Mouse (Mus musculus) retina, postnatal 1 day (tissue): ENCODE results near the gene Cnih4.

ENCODE experiments used
- DNase-seq: peaks from one replicate; pipeline ENCODE4 v3.0.0-alpha.2; 2012

Gene Cnih4

DNA sequence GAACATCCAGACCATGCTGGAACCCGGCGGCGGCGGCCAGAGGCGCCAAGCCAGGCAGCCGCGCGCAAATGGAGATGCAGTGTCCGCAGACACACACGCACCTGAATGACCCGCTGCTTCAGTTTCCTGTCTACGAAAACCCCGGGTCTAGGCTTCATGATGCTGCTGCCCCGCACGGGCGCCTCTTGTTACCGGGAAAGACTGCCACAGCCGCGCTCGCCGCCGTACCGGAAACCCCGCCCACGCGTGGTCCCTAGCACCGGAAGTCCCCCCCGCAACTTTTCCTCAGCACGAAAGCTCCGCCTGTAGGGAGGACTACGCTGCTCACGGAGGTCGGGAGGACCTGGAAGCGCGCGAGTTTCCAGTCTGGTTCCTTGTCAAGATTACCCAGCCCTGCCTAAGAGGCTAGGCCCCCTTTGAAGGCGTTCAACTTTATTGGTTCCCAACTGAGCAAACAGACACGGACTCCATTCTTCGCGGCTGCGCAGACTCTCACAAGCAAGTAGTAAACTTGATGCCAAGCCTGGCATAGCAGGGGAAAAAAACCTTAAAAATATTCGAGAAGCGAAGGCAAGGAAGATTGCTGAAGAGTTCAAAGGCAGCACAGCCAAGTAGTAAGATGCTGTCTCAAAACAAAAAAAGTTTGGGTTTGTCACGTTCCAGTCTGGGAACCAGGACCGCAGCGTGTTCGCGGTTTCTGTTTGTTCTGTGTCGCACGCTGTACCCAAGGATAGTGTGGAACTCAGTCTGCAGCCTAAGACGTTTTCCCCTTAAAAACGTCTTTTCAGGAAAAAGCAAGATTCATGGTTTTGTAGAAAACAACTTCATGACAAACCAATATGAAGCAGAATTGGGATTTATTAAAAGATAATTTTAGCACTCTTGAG, at the start of gene Cnih4, which contains the start of gene Nvl:
Gene Cnih4, plus strand, starts transcription at position 744 of the 887 bp plus-strand sequence.
Gene Nvl, minus strand, starts transcription at position 255 of the 887 bp plus-strand sequence.
- peak; percentile 98 for DNase-seq

GRCm38 (mm10) chr1:181117112-181117511, 27.4 kb upstream of the Cnih4 start:
- no peak for DNase-seq

- no peak for DNase-seq
These were observed 20.3 kb upstream of the Cnih4 start for GRCm38 (mm10) chr1:181124145-181124544.

DNA sequence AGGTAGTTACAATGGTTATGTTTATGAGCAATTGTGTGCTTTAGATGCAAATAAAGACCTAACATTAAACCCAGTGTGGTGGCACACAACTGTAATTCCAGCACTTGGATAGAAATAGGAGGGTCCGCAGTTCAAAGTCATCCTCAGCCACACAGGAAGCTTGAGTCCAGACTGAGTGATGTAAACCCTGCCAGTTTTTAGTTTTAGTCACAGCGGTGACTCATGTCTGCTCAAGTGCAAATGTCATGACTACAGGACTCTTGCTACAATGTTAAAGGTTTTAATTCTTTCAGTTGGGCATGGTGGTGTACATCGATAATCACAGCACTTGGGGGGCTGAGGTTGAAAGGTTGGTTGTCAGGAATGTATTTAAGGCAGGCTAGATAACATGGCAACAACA, 18.6 kb upstream of the Cnih4 start:
- DNase-seq = no peak

DNA sequence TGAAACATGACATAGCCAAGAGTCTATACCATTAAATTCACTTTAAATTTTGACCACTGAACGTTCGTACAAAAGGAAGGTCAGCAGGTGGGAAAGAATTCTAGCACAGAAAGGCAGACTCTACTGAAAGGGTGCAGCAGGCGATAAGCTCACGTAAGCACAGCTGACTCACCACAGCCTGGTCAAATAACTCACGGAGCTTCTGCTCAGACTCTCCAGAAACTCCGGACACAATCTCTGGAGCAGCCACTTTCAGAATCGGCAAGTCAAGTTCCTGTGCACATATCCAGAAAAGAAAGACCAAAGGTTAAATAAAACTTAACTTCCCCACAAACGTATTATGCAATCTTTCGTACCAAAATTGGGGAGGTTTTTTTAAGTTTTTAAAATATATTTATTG, 17.7 kb upstream of the Cnih4 start:
- no peak for DNase-seq

DNA sequence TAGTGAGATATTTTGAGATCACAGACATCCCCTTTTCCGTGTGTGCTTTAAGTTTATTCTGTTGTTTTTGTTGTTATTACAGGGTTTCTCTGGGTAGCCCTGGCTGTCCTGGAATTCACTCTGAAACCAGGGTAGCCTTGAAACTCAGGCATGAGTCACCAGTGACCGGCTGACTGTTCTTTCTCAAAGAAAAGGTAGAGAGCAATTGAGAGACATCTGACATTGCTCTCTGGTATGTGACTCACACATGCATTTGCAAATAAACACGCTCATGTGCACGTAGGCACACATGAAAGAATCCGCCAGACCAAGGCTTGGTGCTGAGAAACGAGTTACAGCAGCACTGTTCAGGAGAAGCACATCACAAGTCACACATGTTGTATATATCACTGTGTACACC, 12.6 kb upstream of the Cnih4 start:
- DNase-seq = no peak

DNA sequence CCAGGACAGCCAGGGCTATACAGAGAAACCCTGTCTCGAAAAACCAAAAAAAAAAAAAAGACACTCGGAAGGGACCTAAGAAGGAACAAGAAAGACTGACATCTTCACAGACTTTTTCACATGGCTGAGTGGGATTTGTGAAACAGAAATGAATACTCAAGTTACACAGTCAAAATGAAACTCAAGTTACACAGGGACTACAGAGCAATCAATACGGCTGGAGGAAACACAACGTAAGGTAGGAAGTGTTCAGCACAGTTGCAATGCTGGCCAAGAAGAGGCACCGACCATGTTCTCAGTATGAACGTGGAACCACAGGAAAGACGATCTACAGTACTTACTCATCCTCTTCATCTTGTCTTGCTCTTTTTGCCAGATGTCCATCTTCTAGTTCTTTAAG, 5.8 kb upstream of the Cnih4 start:
- no peak for DNase-seq

DNA sequence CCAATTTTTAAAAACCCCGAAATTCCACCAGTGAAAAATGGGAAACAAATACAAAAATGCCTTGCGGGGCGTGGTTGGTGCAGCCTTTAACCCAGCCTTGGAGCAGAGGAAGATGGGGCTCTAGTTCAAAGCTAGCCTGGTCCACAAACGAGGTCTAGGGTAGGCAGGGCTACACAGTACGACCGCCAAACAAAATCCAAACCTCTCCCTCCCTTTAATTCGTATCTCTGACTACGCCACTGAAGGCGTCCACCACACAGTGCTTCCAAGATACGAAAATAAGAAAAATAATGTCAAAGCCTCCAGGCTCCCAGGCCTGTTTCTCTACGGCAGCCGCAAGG, 914 bp upstream of the Cnih4 start:
- DNase-seq = no peak

DNA sequence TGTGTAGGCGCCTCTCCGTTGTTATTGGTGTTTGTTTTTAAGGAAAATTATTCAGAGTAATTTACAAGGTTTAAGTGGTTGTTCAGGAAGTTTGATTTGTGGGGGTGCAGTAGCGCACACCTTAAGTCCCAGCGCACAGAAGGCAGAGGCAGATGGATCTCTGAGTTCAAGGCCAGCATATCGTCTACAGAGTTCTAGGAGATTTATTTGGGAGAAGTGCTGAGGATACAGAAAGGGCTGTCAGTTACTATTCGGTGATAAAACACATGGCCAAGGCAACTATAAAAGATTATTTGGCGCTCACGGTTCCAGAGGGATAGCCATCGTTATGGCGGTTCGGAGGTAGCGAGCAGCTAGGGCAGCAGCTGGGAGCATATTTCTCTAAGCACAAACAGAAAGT, 473 bp downstream of the Cnih4 start:
- no peak for DNase-seq

- no peak for DNase-seq
These were observed 1.7 kb downstream of the Cnih4 start for GRCm38 (mm10) chr1:181146187-181146586.

- DNase-seq = no peak
These were observed 4.0 kb downstream of the Cnih4 start for GRCm38 (mm10) chr1:181148540-181148939.

DNA sequence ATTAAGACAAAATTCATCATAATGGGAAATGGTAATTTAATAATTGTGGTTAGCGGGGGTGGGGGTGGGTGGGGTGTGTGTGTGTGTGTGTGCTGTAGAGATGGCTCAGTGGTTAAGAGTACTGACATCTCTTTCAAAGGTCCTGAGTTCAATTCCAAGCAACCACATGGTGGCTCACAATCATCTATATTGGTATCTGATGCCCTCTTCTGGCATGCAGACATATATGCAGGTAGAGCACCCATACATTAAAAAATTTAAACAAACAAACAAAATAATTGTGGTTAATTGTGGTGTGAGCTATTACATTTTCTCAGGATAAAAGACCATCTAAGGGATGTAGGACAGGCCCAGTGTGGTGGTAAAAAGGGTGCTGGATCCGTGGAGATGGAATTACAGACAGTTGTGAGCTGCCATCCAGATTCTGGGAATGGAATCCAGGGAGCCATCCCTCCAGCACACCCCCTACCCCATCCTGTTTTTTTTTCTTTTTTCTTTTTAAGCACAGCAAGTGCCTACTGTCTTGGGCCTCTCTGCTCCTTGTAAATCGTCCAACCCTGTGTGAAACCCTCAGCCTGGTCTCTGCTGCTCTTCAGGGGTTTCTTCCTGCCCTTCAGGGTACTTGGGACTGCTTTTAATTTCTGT, 5.0 kb downstream of the Cnih4 start:
- DNase-seq = no peak

DNA sequence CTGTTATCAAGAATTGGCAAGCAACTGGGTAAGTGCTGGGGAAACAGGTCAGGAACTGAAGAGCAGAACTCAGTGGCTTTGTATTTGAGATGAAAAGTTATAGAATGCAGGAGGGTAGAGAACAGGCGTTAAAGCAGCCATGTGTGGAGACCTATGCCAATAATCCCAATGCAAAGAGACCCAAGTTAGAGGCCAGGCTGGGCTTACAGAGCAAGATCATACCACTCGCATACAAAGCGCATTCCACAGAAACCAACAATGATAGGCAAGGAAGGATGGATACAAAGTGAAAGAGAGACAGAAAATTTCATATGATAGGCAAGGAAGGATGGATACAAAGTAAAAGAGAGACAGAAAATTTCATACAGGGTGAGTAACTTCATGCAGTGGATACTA, 5.9 kb downstream of the Cnih4 start:
- no peak for DNase-seq

- peak; percentile 94 for DNase-seq
These were observed 6.5 kb downstream of the Cnih4 start for GRCm38 (mm10) chr1:181150827-181151534.

GRCm38 (mm10) chr1:181151541-181151940, 7.0 kb downstream of the Cnih4 start:
- no peak for DNase-seq

DNA sequence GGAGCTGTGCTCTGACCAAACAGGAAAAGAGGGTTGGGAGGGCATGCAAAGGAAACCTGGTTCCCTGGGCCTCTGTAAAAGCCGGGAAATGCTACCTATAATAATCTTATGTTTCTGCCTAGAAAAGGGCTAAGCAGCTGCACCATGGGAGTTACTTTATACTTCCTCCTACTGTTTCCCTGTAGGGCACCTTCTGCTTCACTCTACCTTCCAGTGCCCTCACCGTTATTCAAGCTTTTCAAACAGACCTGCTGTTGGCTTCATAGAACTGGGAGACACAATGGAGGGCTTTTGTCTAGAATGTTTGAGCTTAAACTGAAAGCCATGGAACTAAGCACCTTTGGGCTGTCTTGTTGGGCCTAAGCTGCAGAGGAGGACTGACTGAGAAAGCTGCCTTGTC, 23.3 kb downstream of the Cnih4 start:
- no peak for DNase-seq

- DNase-seq = no peak
These were observed 23.9 kb downstream of the Cnih4 start for GRCm38 (mm10) chr1:181168377-181168776.

DNA sequence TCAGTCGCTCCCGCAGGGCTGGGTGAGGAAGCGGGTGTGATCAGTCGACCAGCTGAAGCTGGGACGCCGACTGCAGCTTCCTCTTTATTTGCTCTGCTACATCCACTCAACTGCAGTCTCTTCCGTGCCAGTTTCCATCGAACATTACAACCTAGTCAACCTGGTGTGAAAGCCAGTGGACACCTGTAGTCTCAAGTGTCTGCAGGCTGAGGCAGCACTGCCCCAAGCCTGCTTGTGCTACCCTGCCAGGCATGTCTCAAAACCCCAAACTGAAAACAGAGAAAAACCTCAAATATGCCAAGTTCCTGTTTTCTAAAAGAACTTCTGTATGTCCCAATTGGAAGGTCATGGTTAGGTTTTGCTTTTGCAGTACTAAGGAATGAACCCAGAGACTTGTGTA, 25.7 kb downstream of the Cnih4 start:
- no peak for DNase-seq

DNA sequence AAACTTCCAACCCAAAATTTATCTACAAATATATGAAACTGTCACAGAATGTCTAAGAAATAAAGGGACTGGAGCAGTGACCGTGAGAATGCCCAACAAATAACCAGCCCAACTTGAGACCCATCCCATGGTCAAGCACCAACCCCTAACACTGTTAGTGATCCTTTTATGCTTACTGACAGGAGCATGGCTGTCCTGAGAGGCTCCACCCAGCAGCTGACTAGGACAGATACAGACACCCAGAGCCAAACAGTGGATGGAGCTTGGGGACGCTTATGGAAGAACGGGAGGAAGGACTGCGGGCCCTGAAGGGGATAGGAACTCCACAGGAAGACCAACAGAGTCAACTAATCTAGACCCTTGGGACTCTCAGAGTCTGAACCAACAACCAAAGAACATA, 44.4 kb downstream of the Cnih4 start:
- DNase-seq = no peak

- no peak for DNase-seq
These were observed 55.0 kb downstream of the Cnih4 start for GRCm38 (mm10) chr1:181199446-181199845.

DNA sequence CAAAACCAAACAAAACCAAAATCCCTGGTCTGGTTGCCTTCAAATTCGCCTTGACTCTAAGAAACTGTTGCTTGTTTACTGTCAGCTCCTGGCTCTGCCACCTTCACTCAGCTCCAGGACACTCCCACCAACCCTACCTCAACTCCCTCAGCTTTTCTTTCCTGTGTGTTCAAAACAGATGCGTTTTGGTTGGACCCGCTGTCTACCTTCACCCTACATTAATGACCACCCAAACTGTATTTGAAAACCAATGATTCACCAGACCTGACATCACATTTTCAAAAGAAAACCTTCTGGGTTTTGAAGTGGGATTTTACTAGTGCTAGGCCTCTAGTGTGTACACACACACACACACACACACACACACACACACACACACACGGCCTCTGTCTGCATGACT, 65.7 kb downstream of the Cnih4 start:
- DNase-seq = no peak

DNA sequence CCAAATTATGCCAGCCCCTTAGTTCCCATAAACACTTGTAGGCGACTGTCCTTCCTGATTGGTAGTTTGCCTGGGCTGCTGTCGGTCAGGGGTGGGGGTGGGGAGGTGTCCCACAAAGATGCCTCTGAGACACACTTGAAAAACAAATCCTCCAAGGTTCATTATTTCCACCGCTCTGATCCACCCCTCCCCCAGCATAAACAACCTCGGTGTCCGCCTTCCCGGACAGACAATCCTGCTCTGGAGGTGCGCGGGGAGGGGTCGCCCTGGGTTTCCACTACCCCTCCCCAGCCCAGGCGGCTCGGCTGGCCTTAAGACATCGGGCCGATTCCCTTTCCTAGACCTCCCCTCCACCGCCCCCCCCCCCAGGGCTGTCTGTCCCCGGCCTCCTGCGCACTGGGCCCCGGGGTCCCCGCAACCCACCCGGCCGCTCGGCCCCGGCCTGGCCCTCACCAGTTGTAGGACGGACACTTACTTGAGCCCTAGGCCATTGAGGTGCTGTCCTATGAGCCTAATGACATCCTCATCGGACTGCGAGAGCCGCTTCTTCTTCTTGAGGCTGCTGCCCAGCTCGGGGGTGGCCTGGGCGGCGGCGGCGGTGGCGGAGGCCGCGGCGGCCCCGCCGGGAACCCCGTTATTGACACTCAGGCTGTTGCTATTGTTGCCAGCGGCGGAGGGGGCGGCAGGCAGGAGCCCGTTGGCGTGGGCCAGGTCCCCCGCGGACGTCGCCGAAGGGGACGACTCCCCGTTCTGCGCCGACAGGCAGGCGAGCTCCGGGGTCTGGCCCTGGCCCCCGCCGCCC, 66.3 kb downstream of the Cnih4 start:
- DNase-seq = peak; percentile 65

- DNase-seq = no peak
These were observed 67.0 kb downstream of the Cnih4 start for GRCm38 (mm10) chr1:181211403-181211919.
